Comparison of ENCODE assay signal across 8 mouse cellular contexts in the genomic region with DNA sequence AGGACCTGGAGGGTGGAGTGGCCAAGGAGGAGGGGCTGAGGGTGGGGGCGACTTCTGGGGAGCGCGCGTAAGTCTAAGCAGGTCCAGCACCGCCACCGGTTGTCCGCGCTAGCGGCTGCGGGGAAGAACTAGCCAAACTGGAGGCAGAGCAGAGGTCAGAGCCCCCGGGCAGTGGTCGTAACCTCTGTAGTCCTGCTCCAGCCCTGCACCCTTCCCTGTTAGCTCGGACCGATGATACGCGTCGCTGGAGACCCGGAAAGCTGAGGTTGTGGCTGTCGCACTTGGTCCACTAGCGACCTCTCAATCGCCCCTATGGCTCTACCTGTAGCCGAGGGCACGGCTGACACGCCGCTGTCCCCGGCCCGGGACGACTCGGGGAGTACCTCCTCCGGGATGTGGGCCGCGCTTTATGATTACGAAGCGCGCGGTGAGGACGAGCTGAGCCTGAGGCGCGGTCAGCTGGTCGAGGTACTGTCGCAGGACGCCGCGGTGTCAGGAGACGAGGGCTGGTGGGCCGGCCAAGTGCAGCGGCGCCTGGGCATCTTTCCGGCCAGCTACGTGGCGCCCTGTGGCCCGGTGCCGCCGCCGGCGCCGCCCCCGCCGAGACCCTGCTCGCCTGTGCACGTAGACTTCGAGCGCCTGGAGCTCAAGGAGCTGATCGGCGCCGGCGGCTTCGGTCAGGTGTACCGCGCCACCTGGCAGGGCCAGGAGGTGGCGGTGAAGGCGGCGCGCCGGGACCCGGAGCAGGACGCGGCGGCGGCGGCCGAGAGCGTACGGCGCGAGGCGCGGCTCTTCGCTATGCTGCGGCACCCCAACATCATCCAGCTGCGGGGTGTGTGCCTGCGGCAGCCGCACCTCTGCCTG. TPM values are rescaled to one million over a fixed set of nuclear protein-coding genes. Genes with fewer than 3 reads are reported as not detected.
A peak's percentile ranks its signal among the peaks of the same experiment; 100 is the strongest.
DNase-seq lines count a peak whose midpoint lies in the region; ATAC-seq and TF ChIP-seq lines count a peak whose summit lies in the region.

TSS of gene Map3k21 (plus strand) at position 86 of the 864 bp plus-strand sequence.

- peak; percentile 52 for ATAC-seq in forebrain, embryonic 14.5 days
- peak; percentile 64 for ATAC-seq in hindbrain, postnatal 0 days

- peak within 1 kb of the TSS; percentile 97 for H3K4me2 ChIP-seq in forebrain, embryonic 14.5 days (ENCODE audit: low read length)
- H3K4me2 ChIP-seq in hindbrain, postnatal 0 days (ENCODE audit: low read depth, low read length): peak within 1 kb of the TSS; percentile 98

- no peaks in the 10 kb centered on the region for H3K36me3 ChIP-seq in forebrain, embryonic 14.5 days (ENCODE audit: control insufficient read depth, insufficient read depth, low read length)
- H3K36me3 ChIP-seq in hindbrain, postnatal 0 days (ENCODE audit: insufficient read depth, low read length): no peaks in the 10 kb centered on the region

- intact Hi-C loops in gastrocnemius, adult 2 months (cut with DNase I): no loop called here
- intact Hi-C loops in gastrocnemius, postnatal 14 days (cut with DNase I; ENCODE audit: low total_unique reads): no loop called here

- under 1% methylated on average over 78 of the region's 93 CpGs for WGBS in forebrain, embryonic 14.5 days
- WGBS in hindbrain, postnatal 0 days: 1% methylated on average over 86 of the region's 93 CpGs

- peaks cover 44% of the 10 kb centered on the region for H3K27me3 ChIP-seq in forebrain, embryonic 14.5 days (replicated peaks; ENCODE audit: control insufficient read depth, insufficient read depth, low read length)
- peaks cover 29% of the 10 kb centered on the region for H3K27me3 ChIP-seq in hindbrain, postnatal 0 days (ENCODE audit: insufficient read depth, low read length)

- peak within 1 kb of the TSS; percentile 69 for H3K4me3 ChIP-seq in gastrocnemius, adult 2 months
- peak within 1 kb of the TSS; percentile 53 for H3K4me3 ChIP-seq in bone marrow macrophage, adult 2 months (ENCODE audit: insufficient read depth, low read length)
- H3K4me3 ChIP-seq in forebrain, embryonic 14.5 days (ENCODE audit: low read depth, low read length): peak within 1 kb of the TSS; percentile 47
- peak within 1 kb of the TSS; percentile 57 for H3K4me3 ChIP-seq in hindbrain, postnatal 0 days (ENCODE audit: low read length)

- DNase-seq in gastrocnemius, adult 2 months: peak; percentile 53
- no peak for DNase-seq in gastrocnemius, postnatal 14 days
- peak; percentile 19 for DNase-seq in forebrain, embryonic 14.5 days (ENCODE audit: low spot score)
- peak; percentile 48 for DNase-seq in hindbrain, postnatal 0 days (ENCODE audit: low spot score)
- DNase-seq in lung, postnatal 10 days: peak; percentile 31
- peak; percentile 21 for DNase-seq in urinary bladder, postnatal 25 days (ENCODE audit: low spot score)
- no peak for DNase-seq in thymus, postnatal 36 days

- TF ChIP-seq CTCF in gastrocnemius, adult 2 months (IDR thresholded peaks at IDR 0.05): no peak
- TF ChIP-seq CTCF in bone marrow macrophage, adult 2 months (IDR thresholded peaks at IDR 0.05; ENCODE audit: low read depth, low read length): no peak
- no peak for TF ChIP-seq CTCF in hindbrain, postnatal 0 days (IDR thresholded peaks at IDR 0.05; ENCODE audit: low read depth)

- peak within 1 kb of the TSS; percentile 50 for H3K9ac ChIP-seq in forebrain, embryonic 14.5 days (ENCODE audit: low read length)
- peak within 1 kb of the TSS; percentile 63 for H3K9ac ChIP-seq in hindbrain, postnatal 0 days (replicated peaks; ENCODE audit: low read length)

- H3K4me1 ChIP-seq in bone marrow macrophage, adult 2 months (ENCODE audit: control insufficient read depth, insufficient read depth, low read length): no peaks in the 10 kb centered on the region
- peaks cover 3% of the 10 kb centered on the region; the same call in 1 of the 2 replicates for H3K4me1 ChIP-seq in forebrain, embryonic 14.5 days (ENCODE audit: control insufficient read depth, insufficient read depth, low read length)
- 0 out of 2 replicates have a peak, but pooled peaks cover 6% of the 10 kb centered on the region for H3K4me1 ChIP-seq in hindbrain, postnatal 0 days (ENCODE audit: insufficient read depth, low read length)

- no peak within 1 kb of the TSS for H3K27ac ChIP-seq in gastrocnemius, adult 2 months
- H3K27ac ChIP-seq in bone marrow macrophage, adult 2 months (ENCODE audit: insufficient read depth, low read depth, low read length): no peak within 1 kb of the TSS
- no peak within 1 kb of the TSS for H3K27ac ChIP-seq in forebrain, embryonic 14.5 days (ENCODE audit: low read depth, low read length)
- H3K27ac ChIP-seq in hindbrain, postnatal 0 days: no peak within 1 kb of the TSS

- TF ChIP-seq POLR2A in bone marrow macrophage, adult 2 months (IDR thresholded peaks at IDR 0.05; ENCODE audit: borderline replicate concordance, low read depth, low read length): no peak

- H3K9me3 ChIP-seq in forebrain, embryonic 14.5 days (replicated peaks; ENCODE audit: control insufficient read depth, low read length): no peaks in the 10 kb centered on the region
- no peaks in the 10 kb centered on the region for H3K9me3 ChIP-seq in hindbrain, postnatal 0 days (ENCODE audit: low read length)

RNA-seq across cellular contexts. Expression of gene Map3k21, which starts in this region (rescaled TPM):
- total RNA-seq in gastrocnemius, adult 2 months (2021): under 1 TPM in 1 of 2 experiments, not detected in 1; 0.05 TPM
- total RNA-seq in gastrocnemius, postnatal 14 days (2021): under 1 TPM; 0.07 to 0.18 TPM
- polyA plus RNA-seq in bone marrow macrophage, adult 2 months (2012; ENCODE audit: insufficient read depth, insufficient read length, missing spikeins): not detected in 2 replicates
- 0.17 and 0.35 TPM in 2 replicates for polyA plus RNA-seq in forebrain, embryonic 14.5 days (2014; fragmentation: Nextera tagmentation; extraction: Ambion mirVana)
- total RNA-seq in hindbrain, postnatal 0 days (2014; rRNA removed): 2.2 and 3.7 TPM in 2 replicates
- polyA plus RNA-seq in hindbrain, postnatal 0 days (2015; fragmentation: Nextera tagmentation; extraction: Ambion mirVana): 0.87 and 0.89 TPM in 2 replicates

Comparison
In these comparisons a context has a peak if more than half of its experiments do, and no peak if none do; other contexts are left out.
1. Peak in DNase-seq and H3K4me3 ChIP-seq in gastrocnemius, adult 2 months; RNA of the gene not detected or under 1 TPM.
2. Peak in DNase-seq, ATAC-seq, H3K4me3 ChIP-seq, H3K9ac ChIP-seq and H3K4me2 ChIP-seq in forebrain, embryonic 14.5 days; RNA of the gene not detected or under 1 TPM.
3. DNase-seq: peak in hindbrain, postnatal 0 days (single experiment), lung, postnatal 10 days (single experiment) and urinary bladder, postnatal 25 days (single experiment); none in gastrocnemius, postnatal 14 days (single experiment) and thymus, postnatal 36 days (0 of 2).
4. Peak in every context shown above with its lines, with median percentiles within 50 percentile points of each other: H3K4me3 ChIP-seq.